Mouse (Mus musculus): Measurements from ENCODE around the gene Apopt1.

DNA sequence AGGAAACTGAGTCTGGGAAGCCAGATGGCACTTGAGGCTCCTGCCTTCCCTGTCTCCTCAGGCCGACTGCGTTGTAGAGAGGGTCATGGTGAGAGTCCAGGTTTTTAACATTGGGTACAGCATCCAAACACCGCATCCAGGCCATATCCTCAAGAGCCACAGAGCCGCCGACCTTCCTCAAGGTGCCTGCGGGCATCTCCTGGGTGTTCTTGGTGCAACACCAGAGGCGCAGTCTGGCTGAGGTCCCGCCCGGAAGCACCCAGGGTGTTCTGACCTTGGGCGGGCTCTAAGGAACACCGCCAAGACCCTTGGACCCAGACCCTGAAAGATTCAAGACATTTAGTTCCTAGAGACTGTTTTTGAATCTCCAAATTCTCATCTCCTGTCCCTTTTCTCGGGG lies 40.5 kb upstream of the Apopt1 start:
- TF ChIP-seq POLR2A (IDR thresholded peaks at IDR 0.05; ENCODE audit: insufficient read length, low read depth) (no peak), TCF12 (IDR thresholded peaks at IDR 0.05; ENCODE audit: insufficient read depth, poor library complexity, severe bottlenecking) (no peak), MAX (IDR thresholded peaks at IDR 0.05; ENCODE audit: low read depth) (no peak), POLR2AphosphoS2 (IDR thresholded peaks at IDR 0.05; ENCODE audit: insufficient read length, low read depth) (no peak), CEBPB (IDR thresholded peaks at IDR 0.05; ENCODE audit: insufficient read depth, poor library complexity, severe bottlenecking) (no peak), REST (IDR thresholded peaks at IDR 0.05; ENCODE audit: insufficient read depth, insufficient read length) (no peak)

Measured in myocyte (in vitro differentiated cells).